Mouse (Mus musculus): ENCODE results near the gene Gna11.

- TF ChIP-seq CTCF (IDR thresholded peaks at IDR 0.05; ENCODE audit: insufficient read depth, low read length) (no peak), POLR2A (IDR thresholded peaks at IDR 0.05; ENCODE audit: borderline replicate concordance, extremely low read depth, low read depth, low read length) (no peak)
Observed at GRCm38 (mm10) chr10:81525017-81525694, 19.8 kb downstream of the Gna11 start.
